Mouse (Mus musculus): ENCODE measurements around the gene Zfp637.

Gene Zfp637

DNA sequence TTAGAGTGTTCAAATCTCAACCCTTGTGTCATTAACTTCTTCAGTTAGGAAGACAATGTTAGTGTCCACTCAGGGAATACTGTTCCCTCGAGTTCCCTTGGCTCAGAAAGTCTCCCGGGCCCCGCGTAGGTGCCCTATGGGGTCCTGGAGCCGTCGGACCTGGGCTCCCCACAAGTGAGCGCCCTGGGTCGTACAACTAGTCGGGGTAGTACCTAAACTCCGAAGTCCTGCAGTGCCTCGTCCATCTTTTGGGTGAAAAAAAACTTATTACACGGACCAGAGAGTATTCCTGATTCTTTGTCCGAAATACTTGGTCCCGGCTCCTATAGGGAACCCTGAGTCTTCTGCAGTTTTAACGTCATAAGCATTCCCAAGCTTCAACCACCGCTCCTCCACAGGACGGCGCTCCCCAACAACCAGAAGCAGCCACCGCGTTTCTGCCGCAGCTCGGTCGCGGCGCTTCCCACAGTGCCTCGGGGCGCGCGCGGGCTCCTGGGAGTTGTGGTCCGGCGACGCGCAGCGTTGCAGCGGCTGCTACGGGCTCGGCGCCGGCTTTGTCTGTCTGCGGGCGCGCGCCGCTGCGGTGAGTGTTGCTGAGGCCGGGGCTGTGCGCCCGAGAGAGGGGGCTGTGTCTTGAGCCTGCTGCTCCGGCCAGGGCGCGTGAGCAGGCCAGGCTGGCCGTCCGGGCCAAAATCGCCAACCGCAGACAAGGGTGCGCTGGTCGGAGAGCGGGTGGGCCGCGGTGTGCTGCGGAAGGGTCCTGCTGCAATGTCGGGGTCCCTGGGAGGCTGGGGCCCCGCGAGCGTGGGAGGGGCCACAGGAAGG lies at the start of gene Zfp637:
Zfp637 (plus strand) TSS at position 495 of the 825 bp plus-strand sequence.
- DNase-seq (ENCODE audit: low spot score in 2 of 2), result peak; percentile 77 to 93

DNA sequence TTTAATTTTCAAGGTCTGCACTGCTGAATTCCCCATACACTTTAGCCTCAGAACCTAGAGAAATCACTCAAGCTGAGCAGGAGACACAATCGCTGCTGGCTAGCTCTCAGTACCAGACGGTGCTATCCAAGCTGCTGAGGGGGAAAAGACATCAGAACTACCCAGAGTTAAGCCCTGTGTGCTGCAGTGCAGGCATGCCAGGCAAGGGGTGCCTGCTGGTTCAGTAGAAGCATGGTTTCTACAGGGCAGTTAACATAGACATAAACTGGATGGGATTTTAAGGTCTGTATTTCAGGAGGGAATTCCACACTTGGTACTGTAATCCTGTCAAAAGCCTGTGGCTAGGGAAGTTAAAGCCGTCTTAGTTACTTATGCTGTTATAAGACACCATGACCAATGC lies 45.7 kb upstream of the Zfp637 start:
- no peak for DNase-seq (ENCODE audit: low spot score in 2 of 2)

DNA sequence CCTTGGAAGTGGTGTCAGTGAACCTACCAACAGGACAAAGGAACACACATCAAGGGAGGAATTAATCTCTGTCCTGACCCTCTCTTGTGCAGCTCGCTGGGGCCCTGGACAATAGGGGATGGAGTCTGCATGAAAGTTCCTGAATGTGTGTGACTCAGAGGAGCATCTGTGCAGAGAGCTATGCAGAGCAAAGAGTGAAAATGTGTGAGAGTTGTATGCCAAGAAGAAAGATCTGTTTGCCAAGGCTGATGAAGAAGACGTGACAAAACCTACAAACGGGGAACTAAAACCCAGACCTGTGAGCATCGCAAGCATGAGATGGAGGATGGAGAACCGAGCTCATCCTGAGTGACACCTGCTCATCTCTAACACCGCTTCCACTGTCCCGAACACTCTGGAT lies 40.2 kb upstream of the Zfp637 start:
- peak; percentile 13 to 51 for DNase-seq (ENCODE audit: low spot score in 2 of 2)

DNA sequence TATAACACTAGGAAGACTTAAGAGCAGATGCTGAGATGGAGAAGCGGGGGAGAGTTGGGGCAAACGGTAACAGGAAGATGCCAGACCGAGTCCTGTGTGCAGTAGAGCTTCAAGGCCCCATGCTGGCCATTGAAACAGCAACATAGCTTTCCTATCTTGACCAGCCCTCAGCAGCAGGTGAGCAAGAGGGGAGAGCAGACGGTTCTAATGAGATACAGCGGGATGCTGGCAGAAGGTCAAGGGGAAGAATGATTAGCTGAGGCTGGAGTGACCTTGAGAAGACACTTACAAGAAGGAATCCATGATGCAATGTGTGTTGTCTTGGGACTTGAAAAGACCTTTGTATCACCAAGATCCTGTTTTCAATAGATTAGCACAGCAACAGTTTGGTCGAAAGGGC lies 39.2 kb upstream of the Zfp637 start:
- DNase-seq (ENCODE audit: low spot score in 2 of 2), result no peak

DNA sequence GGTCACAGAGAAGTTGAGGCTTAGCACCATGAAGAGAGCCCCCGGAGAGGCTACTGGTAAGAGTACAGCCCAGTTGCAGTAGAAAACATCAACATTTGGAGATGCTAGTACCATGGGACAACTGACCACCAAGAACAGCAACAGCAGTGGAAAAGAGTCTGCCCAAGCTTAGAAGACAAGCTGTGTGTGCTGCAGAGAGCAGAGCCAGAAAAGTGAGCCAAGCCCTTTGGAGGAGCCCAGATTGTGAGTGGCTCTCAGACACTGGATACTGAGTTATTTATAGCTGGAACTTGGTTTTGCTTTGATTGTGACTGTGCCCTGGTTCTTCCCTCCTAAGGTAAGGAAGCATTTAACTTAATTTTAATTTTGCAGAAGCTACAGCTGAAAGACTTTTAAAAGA lies 33.2 kb upstream of the Zfp637 start:
- peak in 1 of 2 experiments; percentile 23 for DNase-seq (ENCODE audit: low spot score in 2 of 2)

DNA sequence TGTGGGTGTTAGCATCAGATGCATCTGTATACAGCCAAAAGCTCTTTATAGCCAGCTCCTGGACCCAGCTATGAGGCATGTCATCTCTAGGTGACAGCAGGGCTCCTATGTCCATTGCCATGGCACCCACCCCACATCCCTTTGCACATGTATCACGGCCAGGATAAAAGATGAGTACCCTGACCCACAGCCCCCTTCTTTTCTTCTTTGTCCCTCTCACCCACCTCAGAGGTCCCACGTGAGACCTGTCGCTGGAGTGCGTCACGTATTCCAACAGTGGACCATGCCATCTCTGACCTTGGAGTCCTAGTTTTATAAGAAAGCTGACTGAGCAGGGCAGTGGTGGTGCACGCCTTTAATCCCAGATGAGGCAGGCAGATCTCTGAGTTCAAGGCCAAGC lies 31.2 kb upstream of the Zfp637 start:
- DNase-seq (ENCODE audit: low spot score in 2 of 2), result no peak

DNA sequence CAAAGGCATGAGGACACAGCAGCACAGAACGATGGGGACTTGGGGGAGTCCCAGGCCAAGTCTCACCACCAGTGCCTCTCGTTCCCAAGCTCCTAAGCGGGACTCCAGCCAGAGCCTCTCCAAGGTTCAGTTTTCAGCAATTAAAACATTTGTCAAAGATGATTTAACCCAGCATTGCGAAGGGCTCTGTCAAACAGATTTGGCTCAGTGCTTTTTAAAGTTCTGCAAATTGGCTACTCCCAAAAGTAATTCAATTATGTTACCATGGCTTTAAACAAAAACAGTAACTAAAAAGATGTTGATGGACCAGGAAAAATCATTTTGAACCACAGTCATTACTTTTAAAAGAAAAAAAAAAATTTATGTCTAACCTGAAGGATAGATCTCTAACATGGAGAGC lies 30.3 kb upstream of the Zfp637 start:
- DNase-seq (ENCODE audit: low spot score in 2 of 2), result no peak

DNA sequence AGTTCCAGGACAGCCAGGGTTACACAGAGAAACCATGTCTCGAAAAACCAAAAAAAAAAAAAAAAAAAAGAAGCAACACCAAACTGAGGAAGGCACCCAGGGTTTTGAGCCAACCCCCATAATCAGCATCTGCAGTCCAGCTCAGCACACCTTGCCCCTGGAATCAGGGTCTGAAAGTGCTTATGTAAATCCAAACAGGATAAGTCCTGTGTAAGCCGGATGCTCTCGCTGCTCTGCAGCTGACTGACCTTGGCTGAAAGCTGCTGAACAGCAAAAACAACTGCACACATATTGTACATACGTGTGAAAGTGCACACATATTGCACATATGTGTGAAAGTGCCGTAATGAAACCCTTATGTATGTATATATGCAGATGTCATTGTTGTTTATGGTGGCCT lies 29.7 kb upstream of the Zfp637 start:
- DNase-seq (ENCODE audit: low spot score in 2 of 2), result no peak

DNA sequence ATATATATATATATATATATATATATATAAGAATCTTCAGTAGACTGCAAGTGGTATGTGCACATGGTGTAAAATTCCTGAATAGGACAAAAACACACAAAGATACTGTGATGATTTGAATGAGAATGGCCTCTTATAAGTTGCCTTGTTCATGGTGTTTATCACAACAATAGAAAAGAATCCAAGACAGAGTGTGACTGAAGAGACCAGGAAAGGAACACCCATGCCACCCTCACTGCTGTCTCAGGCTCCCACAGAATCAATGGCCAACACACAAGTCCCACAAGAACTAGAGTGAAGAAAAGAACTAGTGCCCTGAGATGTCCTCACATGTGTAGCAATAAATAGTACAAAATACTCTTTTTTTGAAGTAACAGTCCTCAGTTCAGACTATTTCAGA lies 26.3 kb upstream of the Zfp637 start:
- no peak for DNase-seq (ENCODE audit: low spot score in 2 of 2)

DNA sequence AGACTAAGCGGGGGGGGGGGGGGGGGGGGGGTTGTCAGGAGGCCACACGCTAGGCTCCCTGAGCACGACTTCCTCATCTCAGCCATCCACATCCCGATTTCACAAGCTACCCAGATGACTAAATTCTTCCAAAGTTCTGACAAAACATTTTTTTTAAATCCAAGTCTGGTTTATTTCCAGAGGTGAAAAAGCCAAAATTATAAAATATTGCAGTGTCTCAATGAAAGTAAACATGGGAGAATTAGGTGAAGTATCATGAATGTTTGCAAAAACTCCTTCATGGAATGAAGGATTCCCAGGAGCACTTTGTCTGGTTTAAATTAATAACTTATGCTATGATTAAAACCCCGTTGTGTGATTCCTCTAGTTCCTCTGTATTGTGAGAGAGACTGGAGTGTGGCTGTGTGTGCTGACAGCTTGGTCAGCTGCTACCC lies 23.9 kb upstream of the Zfp637 start:
- no peak for DNase-seq (ENCODE audit: low spot score in 2 of 2)

DNA sequence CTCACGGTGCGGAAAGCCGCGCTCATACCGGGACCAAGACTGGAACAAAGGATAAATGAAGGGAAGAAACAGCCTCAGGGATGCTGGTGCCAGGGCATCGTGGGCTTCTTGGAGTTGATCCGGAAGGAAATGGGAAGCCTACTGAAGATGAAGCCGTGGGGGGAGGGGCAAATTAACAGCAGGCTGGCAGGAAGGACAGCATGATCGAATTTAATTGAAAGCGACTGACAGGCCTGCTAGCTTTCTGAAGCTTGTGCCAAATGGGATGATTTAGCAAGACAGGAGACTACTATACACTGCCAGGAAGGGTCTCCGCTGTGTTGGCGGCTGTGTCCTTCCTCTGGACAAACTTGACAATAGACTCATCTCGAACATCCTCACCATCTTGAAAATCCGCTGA lies 20.7 kb upstream of the Zfp637 start:
- DNase-seq (ENCODE audit: low spot score in 2 of 2), result no peak

DNA sequence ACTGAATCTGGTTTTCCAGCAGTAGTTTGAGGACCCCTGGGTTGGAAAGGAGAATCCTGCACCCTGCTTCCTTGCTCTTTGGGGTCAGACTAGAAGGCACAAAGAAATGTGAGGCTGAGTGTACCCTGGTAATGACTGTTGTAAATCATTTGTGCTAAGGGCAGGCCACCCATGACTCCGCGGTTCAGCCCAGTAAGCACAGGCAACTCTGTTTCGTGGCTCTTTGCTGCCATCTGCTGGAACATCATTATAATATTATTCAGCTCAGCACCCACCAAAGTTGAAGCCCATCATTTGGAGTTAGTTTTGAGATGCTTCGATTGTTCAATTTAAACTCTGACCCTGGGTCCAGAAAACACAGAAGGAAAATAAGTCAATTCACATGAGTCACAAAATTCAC lies 15.6 kb upstream of the Zfp637 start:
- peak in 1 of 2 experiments; percentile 55 for DNase-seq (ENCODE audit: low spot score in 2 of 2)

DNA sequence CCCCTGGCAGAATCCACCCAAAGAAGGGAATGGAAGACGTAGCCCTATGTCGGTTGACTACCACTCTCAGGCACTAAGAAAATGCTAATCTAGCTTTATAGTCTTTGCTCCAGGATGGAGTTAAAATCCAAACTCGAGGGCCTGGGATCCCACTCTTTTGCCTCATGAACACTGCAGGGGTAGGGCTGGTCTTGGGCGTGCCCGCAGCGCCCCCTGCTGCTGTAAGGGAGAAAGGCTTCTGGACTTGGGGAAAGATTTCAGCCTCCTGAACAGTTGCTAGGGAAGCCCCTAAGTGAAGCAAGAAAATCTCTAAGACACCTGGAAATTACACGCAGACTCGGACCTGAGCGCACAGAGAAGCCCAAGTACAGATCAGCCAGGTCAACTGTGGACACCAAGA lies 12.7 kb upstream of the Zfp637 start:
- peak in 1 of 2 experiments; percentile 63 for DNase-seq (ENCODE audit: low spot score in 2 of 2)

DNA sequence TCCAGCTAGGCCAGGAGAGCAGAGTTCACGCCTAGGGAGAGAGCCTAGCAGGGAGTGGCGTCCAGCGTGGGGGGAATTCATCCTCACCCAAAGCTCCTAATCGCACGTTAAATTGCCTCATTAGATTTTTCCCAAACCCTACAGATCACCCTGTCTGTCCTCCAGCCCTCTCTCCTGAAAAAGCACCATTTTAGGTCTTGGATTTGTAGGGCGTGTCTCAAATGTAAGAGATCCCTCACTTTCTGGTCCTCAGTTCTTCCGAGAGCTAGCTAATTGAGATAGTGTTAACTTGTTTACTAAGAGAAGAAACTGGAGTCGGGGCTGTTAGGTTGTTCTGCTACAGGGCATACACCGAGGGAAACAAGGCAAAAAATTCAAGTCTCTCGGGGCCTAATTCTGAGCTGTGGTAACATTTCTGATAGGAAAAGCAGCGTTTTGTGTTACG lies 553 bp downstream of the Zfp637 start:
- DNase-seq (ENCODE audit: low spot score in 2 of 2), result no peak

DNA sequence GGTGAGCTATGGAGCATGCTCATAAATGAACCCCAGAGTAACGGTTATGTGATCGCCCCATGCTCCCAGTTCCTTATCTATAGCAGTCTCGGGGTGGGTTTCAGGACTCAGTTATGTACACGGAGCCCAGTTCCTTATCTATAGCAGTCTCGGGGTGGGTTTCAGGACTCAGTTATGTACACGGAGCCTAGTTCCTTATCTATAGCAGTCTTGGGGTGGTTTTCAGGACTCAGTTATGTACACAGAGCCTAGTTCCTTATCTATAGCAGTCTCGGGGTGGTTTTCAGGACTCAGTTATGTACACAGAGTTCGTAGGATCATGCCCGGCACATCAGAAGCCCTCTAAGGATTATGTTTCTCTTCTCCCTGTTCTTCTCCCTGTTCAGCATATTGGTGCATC lies 3.6 kb downstream of the Zfp637 start:
- DNase-seq (ENCODE audit: low spot score in 2 of 2), result no peak

DNA sequence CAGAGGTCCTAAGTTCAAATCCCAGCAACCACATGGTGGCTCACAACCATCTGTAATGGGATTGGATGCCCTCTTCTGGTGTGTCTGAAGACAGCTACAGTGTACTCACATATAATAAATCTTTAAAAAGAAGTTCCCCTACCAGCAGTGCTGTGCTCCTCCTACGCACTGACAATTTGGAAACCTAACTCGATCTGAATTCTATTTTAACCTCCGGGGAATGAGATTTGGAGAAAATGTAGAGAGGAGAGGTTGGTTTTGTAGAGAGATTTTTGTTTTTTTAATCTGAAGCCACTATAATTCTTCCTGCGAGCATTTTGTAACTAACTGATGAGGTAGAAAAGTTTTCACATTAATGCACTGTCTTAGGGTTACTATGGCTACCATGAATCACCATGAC lies 5.7 kb downstream of the Zfp637 start:
- peak; percentile 30 to 59 for DNase-seq (ENCODE audit: low spot score in 2 of 2)

DNA sequence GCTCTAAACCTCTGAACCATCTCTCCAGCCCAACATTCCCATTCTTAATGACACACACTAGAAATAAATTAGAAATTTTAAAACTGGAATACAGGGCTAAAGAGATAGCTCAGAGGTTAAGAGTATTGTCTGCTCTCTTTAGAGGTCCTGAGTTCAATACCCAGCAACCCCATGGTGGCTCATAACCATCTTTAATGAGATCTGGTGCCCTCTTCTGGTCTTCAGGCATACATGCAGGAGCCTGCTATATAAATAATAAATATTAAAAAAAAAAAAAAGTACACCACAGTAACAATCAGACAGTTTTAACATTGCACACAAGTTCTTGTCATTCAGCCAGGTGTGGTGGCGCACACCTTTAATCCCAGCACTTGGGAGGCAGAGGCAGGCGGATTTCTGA lies 6.8 kb downstream of the Zfp637 start:
- DNase-seq (ENCODE audit: low spot score in 2 of 2), result no peak

DNA sequence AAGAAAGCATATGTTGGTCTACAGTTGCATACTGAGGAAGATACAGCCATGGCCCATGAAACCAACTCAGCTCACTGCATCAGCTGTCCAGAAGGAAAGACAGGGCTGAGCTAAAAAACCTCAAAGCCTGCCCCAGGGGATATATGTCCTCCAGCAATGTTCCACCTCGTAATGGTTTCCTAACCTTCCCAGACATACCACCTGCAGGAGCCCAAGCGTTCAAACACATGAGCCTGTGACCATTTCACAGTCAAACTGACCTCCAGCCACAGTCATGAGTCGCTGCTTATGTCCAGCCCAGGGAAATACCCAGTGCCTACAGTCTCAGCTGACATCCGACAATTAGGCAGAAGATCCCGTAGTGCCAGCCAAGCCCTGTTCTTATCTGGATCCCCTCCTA lies 7.6 kb downstream of the Zfp637 start:
- DNase-seq (ENCODE audit: low spot score in 2 of 2), result no peak

DNA sequence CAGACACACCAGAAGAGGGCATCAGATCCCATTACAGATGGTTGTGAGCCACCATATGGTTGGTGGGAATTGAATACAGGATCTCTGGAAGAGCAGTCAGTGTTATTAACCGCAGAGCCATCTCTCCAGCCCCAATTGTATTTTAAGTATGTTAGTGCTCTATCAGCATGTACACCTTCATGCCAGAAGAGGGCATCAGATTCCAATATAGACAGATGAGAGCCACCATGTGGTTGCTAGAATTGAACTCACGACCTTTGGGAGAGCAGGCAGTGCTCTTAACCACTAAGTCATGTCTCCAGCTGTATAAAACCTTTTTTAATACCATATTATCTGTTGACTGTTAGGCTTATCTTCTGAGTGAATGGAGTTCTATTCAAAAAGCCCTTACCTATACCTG lies 10.8 kb downstream of the Zfp637 start:
- no peak for DNase-seq (ENCODE audit: low spot score in 2 of 2)

DNA sequence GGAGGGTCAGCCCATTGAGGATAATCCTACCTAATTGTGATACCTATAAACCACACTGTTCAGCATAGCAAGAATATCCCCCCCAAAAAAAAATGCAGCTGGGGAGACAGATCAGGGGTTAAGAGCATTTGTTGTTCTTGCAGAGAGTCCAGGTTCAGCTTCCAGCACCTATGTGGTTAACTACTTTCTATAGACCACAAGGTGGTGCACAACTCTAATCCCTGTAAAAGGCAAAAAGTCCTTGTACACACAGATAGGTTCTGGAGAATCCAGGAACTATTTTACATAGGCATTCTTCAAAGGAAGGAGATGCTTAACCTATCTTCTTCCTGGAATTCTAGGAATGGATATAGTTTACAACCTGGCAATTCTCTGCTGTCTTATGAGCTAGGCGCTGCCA lies 17.0 kb downstream of the Zfp637 start:
- no peak for DNase-seq (ENCODE audit: low spot score in 2 of 2)

DNA sequence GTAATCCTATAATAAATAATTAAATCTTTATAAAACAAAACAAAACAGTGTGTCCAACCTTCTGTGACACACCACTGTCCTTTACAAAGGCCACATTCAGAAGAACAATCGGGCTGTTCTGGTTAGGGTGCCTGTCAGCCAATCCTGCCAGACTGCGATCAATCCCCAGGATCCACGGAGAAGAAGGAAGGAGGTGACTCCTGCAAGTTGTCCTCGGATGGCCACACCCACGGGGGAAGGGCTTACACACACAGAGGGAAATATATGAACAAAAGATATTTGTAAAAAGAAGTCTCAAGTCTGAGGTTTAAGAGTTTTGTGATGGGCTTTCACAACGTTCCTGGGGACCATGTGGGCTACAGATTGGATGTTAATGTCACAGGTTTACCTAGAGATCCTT lies 20.9 kb downstream of the Zfp637 start, which contains the start of gene Zfp239:
Zfp239 (plus strand) TSS at position 253 of the 400 bp plus-strand sequence.
- DNase-seq (ENCODE audit: low spot score in 2 of 2), result no peak

DNA sequence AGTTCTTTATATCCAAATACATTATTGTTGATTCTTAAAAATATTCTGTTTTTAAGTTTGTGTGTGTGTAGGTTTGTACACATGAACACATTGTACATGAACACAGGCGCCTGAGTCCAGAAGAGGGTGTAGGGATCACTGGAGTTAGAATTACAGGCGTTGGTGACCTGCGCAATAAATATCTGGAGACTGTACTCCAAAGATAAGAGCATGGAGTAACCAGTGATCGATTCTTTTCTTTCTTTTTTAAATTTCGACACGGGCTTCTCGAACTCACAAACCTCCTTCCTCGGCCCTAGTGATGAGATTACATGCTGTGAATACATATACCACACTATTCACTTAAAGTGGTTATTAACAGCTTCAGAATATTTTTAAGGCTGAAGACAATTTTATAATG lies 21.5 kb downstream of the Zfp637 start:
- DNase-seq (ENCODE audit: low spot score in 2 of 2), result no peak

DNA sequence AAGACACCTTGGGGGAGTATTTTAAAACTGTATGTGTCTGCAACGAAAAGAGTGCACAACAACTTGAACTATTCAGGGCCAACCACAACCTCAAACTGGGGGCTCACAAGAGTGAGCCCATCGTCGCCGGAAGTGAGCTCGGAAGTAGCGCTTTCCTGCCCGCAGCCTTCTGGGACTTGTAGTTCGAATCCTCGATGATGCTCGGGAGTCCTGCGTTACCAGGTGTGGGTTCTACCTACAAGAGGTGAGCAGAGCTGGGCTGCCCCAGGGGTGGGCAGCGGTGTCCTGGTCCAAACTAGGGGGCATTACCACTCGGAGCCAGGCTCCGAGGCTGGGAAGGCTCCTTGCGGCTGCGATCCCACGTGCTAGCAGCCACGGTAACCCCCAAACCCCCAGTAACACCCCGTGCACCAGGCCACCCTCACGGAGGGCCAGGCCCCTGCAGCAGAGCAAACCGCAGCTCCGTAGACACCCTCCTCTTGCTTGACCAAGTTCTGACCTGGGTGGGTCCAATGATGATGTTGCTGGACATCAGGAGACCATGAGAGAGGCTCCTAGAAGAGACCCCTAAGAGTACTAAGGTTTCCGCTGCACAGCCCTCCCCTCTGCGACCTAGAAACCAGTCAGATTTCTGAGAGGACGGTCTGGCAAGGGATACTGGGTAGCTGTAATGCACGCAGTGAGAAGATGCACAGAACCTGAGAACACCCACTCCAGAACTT lies 22.1 kb downstream of the Zfp637 start:
- DNase-seq (ENCODE audit: low spot score in 2 of 2), result peak in 1 of 2 experiments; percentile 71
